Mouse (Mus musculus): ENCODE data around the gene Brdt. TPM values are rescaled to one million over a fixed set of nuclear protein-coding genes. Genes with fewer than 3 reads are reported as not detected.

Brdt gene
- total RNA-seq, 2 experiments from 2014 or later, result 0.63 to 0.98 TPM

- no peak for DNase-seq
- intact Hi-C loops (cut with DNase I), result no loop called here
Measured at GRCm38 (mm10) chr5:107403947-107404684, 73.2 kb downstream of the Brdt start.

DNA sequence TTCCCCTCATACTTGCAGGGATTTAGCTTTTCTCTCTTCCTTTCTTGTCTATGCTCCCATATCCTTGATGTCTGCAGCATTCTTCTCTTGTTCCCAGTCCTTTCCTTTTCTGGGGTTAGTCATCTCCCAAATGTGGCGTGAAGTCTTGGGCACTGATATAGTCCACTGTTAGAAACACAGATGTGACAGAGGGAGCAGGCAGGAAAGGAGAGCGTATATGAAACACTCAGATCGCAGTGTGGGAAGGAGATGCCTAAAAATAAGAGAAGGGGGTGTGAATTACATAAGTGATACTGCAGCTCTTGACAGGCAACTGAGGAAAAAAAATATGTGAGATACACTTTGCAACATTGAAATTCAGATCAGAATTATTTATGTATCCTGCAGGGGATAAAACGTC, 74.4 kb downstream of the Brdt start:
- intact Hi-C loops (cut with DNase I), result no loop called here
- no peak for DNase-seq

DNA sequence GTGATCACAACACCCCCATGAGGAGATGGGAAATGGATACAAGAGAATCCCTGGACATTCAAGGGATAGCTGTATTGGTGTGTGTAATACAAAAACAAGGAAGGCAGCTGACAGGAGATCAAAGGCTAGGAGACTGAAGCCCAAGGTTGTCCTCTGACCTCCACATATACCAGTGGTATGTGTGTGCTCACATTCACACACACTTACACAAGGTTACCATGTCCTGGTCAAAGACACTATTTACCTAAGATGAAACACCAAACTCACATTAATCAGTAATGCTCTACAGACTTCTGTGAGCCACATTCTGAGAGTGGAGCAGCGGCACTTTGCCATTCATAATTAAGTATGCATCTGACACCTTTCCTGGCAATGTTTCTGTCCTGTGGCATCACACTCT, 79.3 kb downstream of the Brdt start:
- intact Hi-C loops (cut with DNase I), result no loop called here
- DNase-seq, result no peak

DNA sequence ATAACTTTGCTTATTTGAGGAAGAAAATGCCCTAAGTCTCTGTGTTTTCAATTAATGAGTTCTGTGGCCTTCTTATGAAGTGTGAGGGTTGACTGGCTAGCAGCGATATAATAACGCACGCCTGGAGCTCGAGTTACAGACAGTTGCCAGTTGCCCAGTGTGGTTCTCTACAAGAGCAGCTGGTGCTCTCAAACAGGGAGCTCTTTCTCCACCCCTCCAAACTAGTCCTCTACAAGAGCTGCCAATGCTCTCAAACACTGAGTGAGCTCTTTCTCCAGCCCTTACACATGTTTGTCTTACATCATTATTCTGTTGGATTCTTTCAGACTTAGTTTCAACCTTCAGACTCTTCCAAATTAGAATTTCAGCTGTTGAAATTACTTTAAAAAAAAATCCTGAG, 80.4 kb downstream of the Brdt start:
- no peak for DNase-seq
- intact Hi-C loops (cut with DNase I), result no loop called here

- intact Hi-C loops (cut with DNase I), result no loop called here
- DNase-seq, result no peak
Measured at GRCm38 (mm10) chr5:107412285-107412684, 81.3 kb downstream of the Brdt start.

DNA sequence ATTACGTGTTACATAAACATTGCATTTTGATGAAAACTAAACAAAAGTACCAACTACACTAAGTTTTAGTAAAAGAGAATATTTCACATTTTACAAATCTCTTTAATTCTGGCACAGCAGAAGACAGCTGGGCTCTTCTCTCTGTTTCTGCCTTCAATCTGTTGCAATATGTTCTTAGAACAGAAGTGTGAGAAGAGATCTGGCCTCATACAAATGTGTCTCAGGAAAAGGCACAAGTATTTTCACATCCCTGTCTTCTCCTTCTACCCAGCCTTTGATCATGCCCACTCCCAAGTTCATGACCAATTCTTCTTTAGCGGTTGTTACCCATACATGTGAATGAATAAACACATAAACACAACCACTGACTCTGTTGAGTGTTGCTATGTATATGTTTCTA, 84.1 kb downstream of the Brdt start:
- intact Hi-C loops (cut with DNase I), result no loop called here
- DNase-seq, result no peak

GRCm38 (mm10) chr5:107421676-107422075, 90.7 kb downstream of the Brdt start:
- intact Hi-C loops (cut with DNase I), result no loop called here

GRCm38 (mm10) chr5:107431249-107431648, 100.3 kb downstream of the Brdt start, which contains the start of gene Lpcat2b:
Gene Lpcat2b (plus strand): TSS chr5:107431549.
- intact Hi-C loops (cut with DNase I), result no loop called here
- no peak for DNase-seq

More at GRCm38 (mm10) chr5:107421676-107422075, 90.7 kb downstream of the Brdt start:
- DNase-seq, result no peak

DNA sequence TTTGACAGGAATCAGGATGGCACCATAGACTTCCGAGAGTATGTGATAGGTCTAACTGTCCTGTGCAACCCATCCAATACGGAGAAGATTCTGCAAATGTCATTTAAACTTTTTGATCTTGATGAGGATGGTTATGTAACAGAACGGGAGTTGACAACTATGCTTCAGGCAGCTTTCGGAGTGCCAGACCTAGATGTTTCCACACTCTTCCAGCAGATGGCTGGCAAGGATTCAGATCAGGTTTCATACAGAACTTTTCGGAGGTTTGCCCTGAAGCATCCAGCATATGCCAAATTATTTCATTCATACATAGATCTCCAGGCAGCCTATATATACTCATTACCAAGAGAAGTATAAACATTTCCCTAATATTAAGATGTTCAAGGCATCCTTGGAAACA, 103.0 kb downstream of the Brdt start:
- intact Hi-C loops (cut with DNase I), result no loop called here
- no peak for DNase-seq

GRCm38 (mm10) chr5:107436185-107436584, 105.2 kb downstream of the Brdt start:
- intact Hi-C loops (cut with DNase I), result no loop called here
- no peak for DNase-seq

Other genes with a start within 250 kb of the Brdt start
- gene Tgfbr3, start 41.5 kb upstream of the Brdt start, total RNA-seq (2021), result 10 to 100 TPM; 47.3 to 59.0 TPM
- gene Ephx4, start 71.6 kb downstream of the Brdt start, total RNA-seq (2021), result under 1 TPM; 0.29 to 0.31 TPM
- not detected for gene Lpcat2b, start 100.4 kb downstream of the Brdt start, total RNA-seq (2021)
- gene Btbd8, start 106.8 kb downstream of the Brdt start, total RNA-seq (2021), result 1 to 10 TPM; 4.4 to 4.5 TPM
- gene Gm42669, start 176.5 kb downstream of the Brdt start, total RNA-seq (2021), result under 1 TPM; 0.07 to 0.12 TPM
- not detected for gene 1700028K03Rik, start 203.6 kb downstream of the Brdt start, total RNA-seq (2021)